Mouse (Mus musculus): ENCODE results near the gene Osgepl1. TPM values are rescaled to one million over a fixed set of nuclear protein-coding genes. Genes with fewer than 3 reads are reported as not detected.
A peak's percentile ranks its signal among the peaks of the same experiment; 100 is the strongest.
"Not testable (repeated sequence)": the region's sequence is repeated elsewhere in the genome, so short reads cannot be mapped to it uniquely, and the experiment has no call there.

Gene Osgepl1
- polyA plus RNA-seq, 1 experiment from 2014 or later, result 16.8 TPM

GRCm38 (mm10) chr1:53333527-53333926 lies 20.1 kb downstream of the Osgepl1 start:
- not testable (repeated sequence) for H3K36me3 ChIP-seq (replicated peaks); H3K9ac ChIP-seq; H3K4me3 ChIP-seq; H3K4me2 ChIP-seq; H3K27ac ChIP-seq; H3K27me3 ChIP-seq (replicated peaks); ATAC-seq (replicated peaks); H3K4me1 ChIP-seq; H3K9me3 ChIP-seq
- 58% methylated on average over 5 of the region's 5 CpGs for WGBS

- H3K9me3 ChIP-seq, result peaks cover 3% of the 10 kb centered on the region; the same call in 1 of the 2 replicates
- no peak overlapping the region for H3K27ac ChIP-seq
- no peak overlapping the region for H3K9ac ChIP-seq
- no peak overlapping the region for H3K4me3 ChIP-seq
- ATAC-seq (replicated peaks), result no peak
- no peak overlapping the region for H3K4me2 ChIP-seq
- no peaks in the 10 kb centered on the region for H3K4me1 ChIP-seq
- H3K36me3 ChIP-seq (replicated peaks), result peaks cover 3% of the 10 kb centered on the region; the same call in 1 of the 2 replicates
- no peaks in the 10 kb centered on the region for H3K27me3 ChIP-seq (replicated peaks)
Measured at GRCm38 (mm10) chr1:53335465-53335864, 22.0 kb downstream of the Osgepl1 start.

- H3K27me3 ChIP-seq (replicated peaks); H3K4me1 ChIP-seq; H3K27ac ChIP-seq; H3K9ac ChIP-seq; H3K4me3 ChIP-seq; ATAC-seq (replicated peaks); H3K4me2 ChIP-seq: not testable (repeated sequence)
- H3K9me3 ChIP-seq, result peaks cover 12% of the 10 kb centered on the region; the same call in 1 of the 2 replicates
- WGBS, result 77% methylated on average over 2 of the region's 2 CpGs
- H3K36me3 ChIP-seq (replicated peaks), result peaks cover 22% of the 10 kb centered on the region
Measured at GRCm38 (mm10) chr1:53337403-53337802, 24.0 kb downstream of the Osgepl1 start.

GRCm38 (mm10) chr1:53341071-53341470 lies 27.6 kb downstream of the Osgepl1 start:
- Histone ChIP-seq H3K4me3 (no peak overlapping the region), H3K9me3 (peaks cover 12% of the 10 kb centered on the region; the same call in 1 of the 2 replicates), H3K36me3 (replicated peaks) (peaks cover 49% of the 10 kb centered on the region), H3K4me1 (no peaks in the 10 kb centered on the region), H3K9ac (no peak overlapping the region), H3K27me3 (replicated peaks) (no peaks in the 10 kb centered on the region), H3K27ac (no peak overlapping the region), H3K4me2 (no peak overlapping the region)
- no peak for ATAC-seq (replicated peaks)
- WGBS, result 99% methylated on average over 2 of the region's 2 CpGs

GRCm38 (mm10) chr1:53352327-53353261 lies 39.2 kb downstream of the Osgepl1 start, which contains the start of the genes Asdurf, Gm28551 and Asnsd1:
Gene Asdurf, minus strand, starts transcription at chr1:53352619.
Gene Gm28551, minus strand, starts transcription at chr1:53352667.
Gene Asnsd1, minus strand, starts transcription at chr1:53352752.
- H3K4me1 ChIP-seq, result peaks cover 7% of the 10 kb centered on the region
- ATAC-seq (replicated peaks), result peak; percentile 100
- peak within 1 kb of the TSS; percentile 92 for H3K9ac ChIP-seq
- H3K9me3 ChIP-seq, result no peaks in the 10 kb centered on the region
- H3K36me3 ChIP-seq (replicated peaks), result peaks cover 8% of the 10 kb centered on the region
- no peaks in the 10 kb centered on the region for H3K27me3 ChIP-seq (replicated peaks)
- H3K27ac ChIP-seq, result peak within 1 kb of the TSS; percentile 90
- WGBS, result under 1% methylated on average over 43 of the region's 44 CpGs
- peak within 1 kb of the TSS; percentile 53 for H3K4me2 ChIP-seq
- H3K4me3 ChIP-seq, result peak within 1 kb of the TSS; percentile 71

- H3K9ac ChIP-seq, result no peak overlapping the region
- H3K4me2 ChIP-seq, result no peak overlapping the region
- no peaks in the 10 kb centered on the region for H3K4me1 ChIP-seq
- H3K9me3 ChIP-seq, result no peaks in the 10 kb centered on the region
- no peaks in the 10 kb centered on the region for H3K36me3 ChIP-seq (replicated peaks)
- ATAC-seq (replicated peaks), result no peak
- H3K27ac ChIP-seq, result no peak overlapping the region
- no peak overlapping the region for H3K4me3 ChIP-seq
- H3K27me3 ChIP-seq (replicated peaks), result no peaks in the 10 kb centered on the region
Measured at GRCm38 (mm10) chr1:53358988-53359387, 45.6 kb downstream of the Osgepl1 start.

Other genes with a start within 250 kb of the Osgepl1 start
- gene 1700019A02Rik, start 126.0 kb upstream of the Osgepl1 start, polyA plus RNA-seq (2015; fragmentation: Nextera tagmentation; extraction: Ambion mirVana), result not detected in 2 replicates
- 8.1 and 10.3 TPM in 2 replicates for gene Pms1, start 16.6 kb upstream of the Osgepl1 start, polyA plus RNA-seq (2015; fragmentation: Nextera tagmentation; extraction: Ambion mirVana)
- 63.0 and 63.7 TPM in 2 replicates for gene Ormdl1, start 16.5 kb upstream of the Osgepl1 start, polyA plus RNA-seq (2015; fragmentation: Nextera tagmentation; extraction: Ambion mirVana)
- not detected in 2 replicates for gene Gm28778, start 16.5 kb upstream of the Osgepl1 start, polyA plus RNA-seq (2015; fragmentation: Nextera tagmentation; extraction: Ambion mirVana)
- 0.87 and 3.5 TPM in 2 replicates for gene Asdurf, start 39.0 kb downstream of the Osgepl1 start, polyA plus RNA-seq (2015; fragmentation: Nextera tagmentation; extraction: Ambion mirVana)
- gene Gm28551, start 39.0 kb downstream of the Osgepl1 start, polyA plus RNA-seq (2015; fragmentation: Nextera tagmentation; extraction: Ambion mirVana), result 2.3 and 2.6 TPM in 2 replicates
- 54.0 and 54.3 TPM in 2 replicates for gene Asnsd1, start 39.1 kb downstream of the Osgepl1 start, polyA plus RNA-seq (2015; fragmentation: Nextera tagmentation; extraction: Ambion mirVana)

All from midbrain, embryonic 15.5 days (tissue).